Mouse (Mus musculus) gastrocnemius, adult 18-20 months (tissue): Measurements from ENCODE around the gene Usp42. TPM values are rescaled to one million over a fixed set of nuclear protein-coding genes. Genes with fewer than 3 reads are reported as not detected.

Experiments used
- total RNA-seq, 2 experiments: library from RNA; stranded (reverse); gene quantifications; 2 replicates each; pipeline ENCODE4 v1.2.3; 2021

The Usp42 gene
- total RNA-seq, 2 experiments from 2014 or later, result 5.3 to 5.5 TPM

Other genes starting within 250 kb of the Usp42 start
- gene Rac1, start 204.2 kb downstream of the Usp42 start, total RNA-seq, result 100 to 1,000 TPM; 225 to 239 TPM
- gene Cyth3, start 109.8 kb downstream of the Usp42 start, total RNA-seq, result 10 to 100 TPM; 10.1 to 12.1 TPM
- gene Eif2ak1, start 85.5 kb upstream of the Usp42 start, total RNA-seq, result 10 to 100 TPM; 25.2 to 27.4 TPM
- gene Ankrd61, start 165.4 kb upstream of the Usp42 start, total RNA-seq, result not detected
- gene Aimp2, start 177.6 kb upstream of the Usp42 start, total RNA-seq, result 100 to 1,000 TPM in 1 of 2 experiments, 10 to 100 TPM in 1; 92.1 to 122 TPM
- gene Pms2, start 177.7 kb upstream of the Usp42 start, total RNA-seq, result 1 to 10 TPM; 3.3 to 4.4 TPM
- not detected for gene Gm42421, start 195.9 kb upstream of the Usp42 start, total RNA-seq
- 1 to 10 TPM in 1 of 2 experiments, under 1 TPM in 1; 0.93 to 1.3 TPM for gene Rsph10b, start 200.8 kb upstream of the Usp42 start, total RNA-seq